Mouse (Mus musculus): ENCODE results near the gene Dse.

- no peak for TF ChIP-seq POLR2A (IDR thresholded peaks at IDR 0.05; ENCODE audit: low read depth, low read length)
- no peak for TF ChIP-seq CTCF (IDR thresholded peaks at IDR 0.05; ENCODE audit: borderline replicate concordance, insufficient read depth, low read length)
Observed at GRCm38 (mm10) chr10:34198061-34198460, 9.5 kb downstream of the Dse start.
